Mouse (Mus musculus): Measurements from ENCODE around the gene Scyl1. TPM values are rescaled to one million over a fixed set of nuclear protein-coding genes. Genes with fewer than 3 reads are reported as not detected.

Scyl1 gene
- polyA plus RNA-seq, 1 experiment, result 120 TPM

GRCm38 (mm10) chr19:5725029-5725707 lies 46.1 kb downstream of the Scyl1 start:
- no peak overlapping the region for H3K27ac ChIP-seq (ENCODE audit: insufficient read depth, low read length)
- peak overlapping the region; percentile 19; the same call in 1 of the 2 replicates for H3K4me3 ChIP-seq (ENCODE audit: insufficient read depth, low read length)
- peaks cover 5% of the 10 kb centered on the region; the same call in 1 of the 2 replicates for H3K4me1 ChIP-seq (ENCODE audit: control insufficient read depth, insufficient read depth, low read length)

GRCm38 (mm10) chr19:5724549-5724941 lies 46.7 kb downstream of the Scyl1 start:
- H3K4me3 ChIP-seq (ENCODE audit: insufficient read depth, low read length), result no peak overlapping the region
- TF ChIP-seq POLR2A (IDR thresholded peaks at IDR 0.05; ENCODE audit: extremely low read depth, insufficient read depth, low read length), result no peak
- TF ChIP-seq CTCF (IDR thresholded peaks at IDR 0.05; ENCODE audit: extremely low read depth, insufficient read depth, low read length), result no peak
- peaks cover 5% of the 10 kb centered on the region; the same call in 1 of the 2 replicates for H3K4me1 ChIP-seq (ENCODE audit: control insufficient read depth, insufficient read depth, low read length)
- no peak overlapping the region for H3K27ac ChIP-seq (ENCODE audit: insufficient read depth, low read length)

More at GRCm38 (mm10) chr19:5725029-5725707, 46.1 kb downstream of the Scyl1 start:
- no peak for TF ChIP-seq POLR2A (IDR thresholded peaks at IDR 0.05; ENCODE audit: extremely low read depth, insufficient read depth, low read length)
- no peak for TF ChIP-seq CTCF (IDR thresholded peaks at IDR 0.05; ENCODE audit: extremely low read depth, insufficient read depth, low read length)

DNA sequence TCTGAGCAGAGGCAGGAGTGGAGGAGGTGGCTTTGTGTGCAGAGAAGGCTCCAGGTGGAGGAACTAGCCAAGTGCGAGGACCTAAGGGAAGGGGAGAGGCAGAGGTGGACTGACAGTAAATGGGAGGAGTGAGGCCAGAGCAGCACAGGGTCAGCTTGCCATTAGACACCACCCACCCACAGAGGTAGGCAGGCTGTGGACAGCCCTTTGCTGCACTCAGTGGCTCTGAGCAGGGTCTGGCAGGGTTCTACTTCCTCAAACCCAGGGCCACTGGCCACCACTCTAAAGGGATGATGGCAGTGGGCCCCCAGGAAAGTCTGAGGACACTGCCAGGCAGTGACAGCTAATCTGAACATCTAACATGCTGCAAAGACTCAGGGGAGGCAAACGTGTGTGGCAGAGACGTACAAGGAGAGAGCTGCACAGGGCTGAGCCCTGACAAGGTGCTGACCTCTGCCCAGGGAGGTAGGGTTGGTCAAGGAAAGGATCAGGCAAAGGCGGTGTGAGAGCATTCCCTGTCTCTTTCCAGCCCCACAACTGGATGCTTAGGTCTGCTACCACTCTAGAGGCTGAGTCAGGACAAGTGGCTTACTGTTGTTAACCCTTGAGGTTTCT lies 47.2 kb downstream of the Scyl1 start:
- Histone ChIP-seq H3K4me3 (ENCODE audit: insufficient read depth, low read length) (no peak overlapping the region), H3K4me1 (ENCODE audit: control insufficient read depth, insufficient read depth, low read length) (peaks cover 5% of the 10 kb centered on the region; the same call in 1 of the 2 replicates), H3K27ac (ENCODE audit: insufficient read depth, low read length) (no peak overlapping the region)
- TF ChIP-seq POLR2A (IDR thresholded peaks at IDR 0.05; ENCODE audit: extremely low read depth, insufficient read depth, low read length), result no peak
- TF ChIP-seq CTCF (IDR thresholded peaks at IDR 0.05; ENCODE audit: extremely low read depth, insufficient read depth, low read length), result no peak

GRCm38 (mm10) chr19:5722848-5723425 lies 48.3 kb downstream of the Scyl1 start:
- no peak overlapping the region for H3K27ac ChIP-seq (ENCODE audit: insufficient read depth, low read length)
- peaks cover 3% of the 10 kb centered on the region; the same call in 1 of the 2 replicates for H3K4me1 ChIP-seq (ENCODE audit: control insufficient read depth, insufficient read depth, low read length)
- TF ChIP-seq POLR2A (IDR thresholded peaks at IDR 0.05; ENCODE audit: extremely low read depth, insufficient read depth, low read length) (no peak), CTCF (IDR thresholded peaks at IDR 0.05; ENCODE audit: extremely low read depth, insufficient read depth, low read length) (no peak)
- H3K4me3 ChIP-seq (ENCODE audit: insufficient read depth, low read length), result no peak overlapping the region

DNA sequence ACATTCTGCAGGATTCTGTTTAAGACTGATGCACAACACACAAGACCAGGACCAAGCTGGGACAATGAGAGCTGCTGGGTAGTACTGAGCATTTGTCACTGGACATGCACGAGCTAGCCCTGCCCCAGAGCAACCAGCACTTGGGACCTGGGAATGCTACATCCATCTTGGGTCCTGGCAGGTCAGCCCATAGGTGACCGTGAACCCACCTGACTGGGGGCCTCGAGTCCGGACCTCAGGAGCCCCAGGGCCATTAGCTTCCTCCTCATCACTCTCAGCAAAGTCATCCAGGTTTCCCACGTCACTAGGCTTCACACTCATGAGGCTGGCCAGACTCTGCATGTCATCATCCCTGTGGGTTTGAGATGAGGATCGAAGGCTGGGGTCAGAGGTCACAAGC lies 50.0 kb downstream of the Scyl1 start:
- no peak for TF ChIP-seq POLR2A (IDR thresholded peaks at IDR 0.05; ENCODE audit: extremely low read depth, insufficient read depth, low read length)
- no peak for TF ChIP-seq CTCF (IDR thresholded peaks at IDR 0.05; ENCODE audit: extremely low read depth, insufficient read depth, low read length)
- Histone ChIP-seq H3K4me3 (ENCODE audit: insufficient read depth, low read length) (no peak overlapping the region), H3K4me1 (ENCODE audit: control insufficient read depth, insufficient read depth, low read length) (peaks cover 2% of the 10 kb centered on the region), H3K27ac (ENCODE audit: insufficient read depth, low read length) (no peak overlapping the region)

GRCm38 (mm10) chr19:5716955-5717354 lies 54.3 kb downstream of the Scyl1 start:
- TF ChIP-seq CTCF (IDR thresholded peaks at IDR 0.05; ENCODE audit: extremely low read depth, insufficient read depth, low read length) (no peak), POLR2A (IDR thresholded peaks at IDR 0.05; ENCODE audit: extremely low read depth, insufficient read depth, low read length) (no peak)
- peak overlapping the region; percentile 47; the same call in 1 of the 2 replicates for H3K4me3 ChIP-seq (ENCODE audit: insufficient read depth, low read length)
- peaks cover 7% of the 10 kb centered on the region for H3K4me1 ChIP-seq (ENCODE audit: control insufficient read depth, insufficient read depth, low read length)
- no peak overlapping the region for H3K27ac ChIP-seq (ENCODE audit: insufficient read depth, low read length)

GRCm38 (mm10) chr19:5715793-5716688 lies 55.2 kb downstream of the Scyl1 start:
- H3K4me1 ChIP-seq (ENCODE audit: control insufficient read depth, insufficient read depth, low read length), result peaks cover 7% of the 10 kb centered on the region
- H3K27ac ChIP-seq (ENCODE audit: insufficient read depth, low read length), result no peak overlapping the region; the same call in 1 of the 2 replicates
- TF ChIP-seq CTCF (IDR thresholded peaks at IDR 0.05; ENCODE audit: extremely low read depth, insufficient read depth, low read length), result 0 out of 2 replicates have a peak, but pooled peaks have one; percentile 20
- no peak for TF ChIP-seq POLR2A (IDR thresholded peaks at IDR 0.05; ENCODE audit: extremely low read depth, insufficient read depth, low read length)
- peak overlapping the region; percentile 47 for H3K4me3 ChIP-seq (ENCODE audit: insufficient read depth, low read length)

- H3K4me3 ChIP-seq (ENCODE audit: insufficient read depth, low read length), result no peak overlapping the region
- peaks cover 7% of the 10 kb centered on the region for H3K4me1 ChIP-seq (ENCODE audit: control insufficient read depth, insufficient read depth, low read length)
- TF ChIP-seq POLR2A (IDR thresholded peaks at IDR 0.05; ENCODE audit: extremely low read depth, insufficient read depth, low read length) (no peak), CTCF (IDR thresholded peaks at IDR 0.05; ENCODE audit: extremely low read depth, insufficient read depth, low read length) (no peak)
- no peak overlapping the region for H3K27ac ChIP-seq (ENCODE audit: insufficient read depth, low read length)
Observed at GRCm38 (mm10) chr19:5713730-5714129, 57.5 kb downstream of the Scyl1 start.

DNA sequence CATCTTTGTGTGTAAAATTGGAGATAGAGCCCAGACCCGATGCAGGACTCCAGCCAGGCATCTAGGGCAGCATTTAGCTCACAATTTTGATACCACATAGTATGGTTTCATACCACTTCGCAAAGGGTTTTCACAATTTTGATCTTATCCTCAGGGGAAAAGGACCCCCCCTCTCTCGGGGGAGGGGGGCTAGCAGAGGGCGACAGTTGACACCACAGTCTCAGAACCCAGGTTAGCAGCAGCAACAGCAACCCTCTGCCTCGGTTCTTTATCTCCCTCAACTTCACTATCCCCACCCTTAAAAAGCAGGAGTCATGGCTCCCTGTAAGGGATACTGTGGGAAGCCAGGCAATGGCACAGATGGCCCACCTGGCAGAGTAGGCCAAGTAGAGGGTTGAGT lies 58.0 kb downstream of the Scyl1 start:
- no peak overlapping the region for H3K27ac ChIP-seq (ENCODE audit: insufficient read depth, low read length)
- no peak for TF ChIP-seq POLR2A (IDR thresholded peaks at IDR 0.05; ENCODE audit: extremely low read depth, insufficient read depth, low read length)

More for the DNA sequence above, 58.0 kb downstream of the Scyl1 start:
- Histone ChIP-seq H3K4me1 (ENCODE audit: control insufficient read depth, insufficient read depth, low read length) (peaks cover 7% of the 10 kb centered on the region), H3K4me3 (ENCODE audit: insufficient read depth, low read length) (no peak overlapping the region)

All from cortical plate, adult 2 months (tissue).